Mouse (Mus musculus) neural tube, embryonic 15.5 days (tissue): ENCODE results near the gene Ephx1. TPM values are rescaled to one million over a fixed set of nuclear protein-coding genes. Genes with fewer than 3 reads are reported as not detected.
A peak's percentile ranks its signal among the peaks of the same experiment; 100 is the strongest.
"Not testable (repeated sequence)": the region's sequence is repeated elsewhere in the genome, so short reads cannot be mapped to it uniquely, and the experiment has no call there.

ENCODE experiments used
- ATAC-seq: fragments of 200-750 bp; cut with Nextera tagmentation; 2 replicates; pipeline ENCODE4 v1.8.0; 2017; ENCODE audit warnings: mild to moderate bottlenecking, moderate TSS enrichment, moderate library complexity; ENCODE audit not compliant: low FRiP score
- H3K27ac ChIP-seq: fragments of 300-500 bp; sonication (generic); replicated peaks from 2 replicates; pipeline ENCODE4 v1.5.1; 2015; ENCODE audit warnings: mild to moderate bottlenecking, inconsistent platforms
- H3K27me3 ChIP-seq: fragments of 300-500 bp; sonication (generic); replicated peaks from 2 replicates; pipeline ENCODE4 v1.6.1; 2015; ENCODE audit warnings: inconsistent platforms
- H3K36me3 ChIP-seq: fragments of 300-500 bp; sonication (generic); 2 replicates; pipeline ENCODE4 v1.6.1; 2015; ENCODE audit warnings: inconsistent platforms
- H3K4me1 ChIP-seq: fragments of 300-500 bp; sonication (generic); 2 replicates; pipeline ENCODE4 v1.6.1; 2015; ENCODE audit warnings: inconsistent platforms
- H3K4me2 ChIP-seq: fragments of 300-500 bp; sonication (generic); 2 replicates; pipeline ENCODE4 v1.6.1; 2015; ENCODE audit warnings: inconsistent platforms, mild to moderate bottlenecking, moderate library complexity
- H3K4me3 ChIP-seq: fragments of 300-500 bp; sonication (generic); replicated peaks from 2 replicates; pipeline ENCODE4 v1.5.1; 2015; ENCODE audit warnings: mild to moderate bottlenecking, inconsistent platforms
- H3K9ac ChIP-seq: fragments of 300-500 bp; sonication (generic); replicated peaks from 2 replicates; pipeline ENCODE4 v1.6.1; 2015; ENCODE audit warnings: mild to moderate bottlenecking, inconsistent platforms
- H3K9me3 ChIP-seq: fragments of 300-500 bp; sonication (generic); replicated peaks from 2 replicates; pipeline ENCODE4 v1.6.1; 2016; ENCODE audit warnings: inconsistent platforms
- WGBS: fragments of 180-500 bp; shearing (Covaris S2); methylation state at CpG from one replicate; pipeline ENCODE4 v1.1.7; 2015; ENCODE audit warnings: mixed read lengths; 5-methylcytosine and 5-hydroxymethylcytosine counted together
- polyA plus RNA-seq: library from polyadenylated mRNA; unstranded; fragments of >200 nt; fragmentation: Nextera tagmentation; extraction: Ambion mirVana; gene quantifications from 2 replicates; pipeline ENCODE4 v1.2.1, GENCODE M21; 2015

Ephx1 gene
- polyA plus RNA-seq, 1 experiment from 2014 or later: 7.6 TPM

- no peaks in the 10 kb centered on the region for H3K9me3 ChIP-seq
- ATAC-seq: no peak
- peaks cover 43% of the 10 kb centered on the region for H3K27me3 ChIP-seq
- peak overlapping the region; percentile 53 for H3K4me3 ChIP-seq
- no peak overlapping the region for H3K27ac ChIP-seq
- WGBS: 37% methylated on average over 11 of the region's 11 CpGs
- H3K36me3 ChIP-seq: no peaks in the 10 kb centered on the region
- peaks cover 25% of the 10 kb centered on the region for H3K4me1 ChIP-seq
- no peak overlapping the region for H3K9ac ChIP-seq
- peak overlapping the region; percentile 93 for H3K4me2 ChIP-seq
These were observed 77.6 kb downstream of the Ephx1 start for GRCm38 (mm10) chr1:180943032-180943644.

DNA sequence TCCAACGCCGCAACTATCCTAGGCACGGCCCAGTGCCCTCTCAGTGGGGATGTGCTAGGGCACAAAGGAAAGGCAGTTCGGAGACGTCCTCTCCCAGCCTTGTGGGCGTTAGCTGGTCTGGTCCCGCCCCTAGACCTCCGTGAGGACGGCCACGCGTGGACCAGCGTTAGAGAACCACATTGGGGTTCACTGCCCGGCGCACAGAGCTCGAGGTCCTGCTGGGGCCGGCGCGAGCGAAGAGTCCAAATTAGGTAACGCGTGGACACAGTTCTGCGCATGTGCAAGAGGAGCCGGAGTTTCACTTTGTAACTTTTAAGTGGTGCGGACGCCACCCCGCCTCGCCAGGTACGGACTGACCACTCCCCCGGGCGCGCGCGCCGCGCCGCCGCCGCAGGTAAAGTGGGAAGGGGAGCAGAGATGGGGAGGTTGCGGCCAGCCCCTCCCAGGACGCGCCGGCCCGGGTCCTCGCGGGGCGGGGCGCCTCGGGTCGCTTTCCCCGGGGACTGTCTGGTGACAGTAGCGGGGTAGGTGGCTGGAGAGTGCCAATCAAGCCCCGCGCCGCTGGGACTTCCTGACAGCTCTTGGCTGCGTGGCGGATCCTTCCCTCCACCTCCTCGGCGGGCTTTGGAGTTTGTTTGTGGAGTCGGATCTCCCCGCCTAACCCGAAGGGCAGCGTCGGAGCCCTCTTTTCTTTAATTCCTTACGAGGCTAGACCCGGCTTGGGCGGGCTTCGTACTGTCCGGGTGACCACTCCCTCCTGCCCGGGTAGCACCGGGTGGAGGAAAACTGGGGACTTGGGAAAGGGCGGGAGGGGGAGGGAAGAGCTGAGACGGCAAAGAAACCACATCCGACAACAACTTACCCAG lies 78.3 kb downstream of the Ephx1 start, which contains the start of gene Tmem63a:
Tmem63a (plus strand) TSS at position 179 of the 866 bp plus-strand sequence.
- Histone ChIP-seq H3K27ac (no peak within 1 kb of the TSS; the same call in 1 of the 2 replicates), H3K4me2 (peak within 1 kb of the TSS; percentile 93), H3K27me3 (peaks cover 50% of the 10 kb centered on the region), H3K4me3 (peak within 1 kb of the TSS; percentile 53), H3K9ac (peak within 1 kb of the TSS; percentile 36), H3K9me3 (no peaks in the 10 kb centered on the region), H3K4me1 (peaks cover 25% of the 10 kb centered on the region), H3K36me3 (no peaks in the 10 kb centered on the region)
- under 1% methylated on average over 73 of the region's 73 CpGs for WGBS
- ATAC-seq: peak; percentile 42; the same call in 1 of the 2 replicates

GRCm38 (mm10) chr1:180941726-180942125 lies 79.0 kb downstream of the Ephx1 start:
- H3K4me1 ChIP-seq: peaks cover 28% of the 10 kb centered on the region
- 3% methylated on average over 18 of the region's 18 CpGs for WGBS
- no peak for ATAC-seq
- H3K4me3 ChIP-seq: peak overlapping the region; percentile 53
- no peaks in the 10 kb centered on the region for H3K36me3 ChIP-seq
- H3K27me3 ChIP-seq: peaks cover 52% of the 10 kb centered on the region
- H3K4me2 ChIP-seq: peak overlapping the region; percentile 93
- H3K9me3 ChIP-seq: no peaks in the 10 kb centered on the region
- H3K9ac ChIP-seq: peak overlapping the region; percentile 36
- no peak overlapping the region for H3K27ac ChIP-seq

- 86% methylated on average over 7 of the region's 7 CpGs for WGBS
- Histone ChIP-seq H3K27ac (no peak overlapping the region), H3K9ac (no peak overlapping the region), H3K4me3 (no peak overlapping the region), H3K9me3 (no peaks in the 10 kb centered on the region), H3K4me2 (peak overlapping the region; percentile 93; the same call in 1 of the 2 replicates), H3K27me3 (peaks cover 57% of the 10 kb centered on the region), H3K4me1 (peaks cover 25% of the 10 kb centered on the region), H3K36me3 (no peaks in the 10 kb centered on the region)
- no peak for ATAC-seq
These were observed 79.8 kb downstream of the Ephx1 start for GRCm38 (mm10) chr1:180940776-180941460.

DNA sequence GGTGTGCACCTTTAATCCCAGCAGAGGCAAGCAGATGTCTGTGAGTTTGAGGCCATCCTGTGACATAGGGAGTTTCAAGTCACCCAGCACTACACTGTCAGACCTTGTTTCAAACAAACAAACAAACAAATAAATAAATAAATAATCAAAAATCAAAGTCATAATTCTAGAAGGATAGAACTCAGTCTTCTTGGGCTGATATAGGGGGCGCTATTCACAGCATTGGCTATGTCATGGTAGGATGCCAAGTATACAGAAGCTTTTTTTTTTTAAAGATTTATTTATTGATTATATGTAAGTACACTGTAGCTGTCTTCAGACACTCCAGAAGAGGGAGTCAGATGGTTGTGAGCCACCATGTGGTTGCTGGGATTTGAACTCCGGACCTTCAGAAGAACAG lies 81.9 kb downstream of the Ephx1 start:
- not testable (repeated sequence) for H3K4me3 ChIP-seq, H3K4me2 ChIP-seq, H3K9ac ChIP-seq, H3K27ac ChIP-seq, H3K9me3 ChIP-seq, H3K36me3 ChIP-seq, ATAC-seq
- H3K27me3 ChIP-seq: peaks cover 69% of the 10 kb centered on the region
- H3K4me1 ChIP-seq: peaks cover 18% of the 10 kb centered on the region
- 78% methylated on average over 2 of the region's 2 CpGs for WGBS

DNA sequence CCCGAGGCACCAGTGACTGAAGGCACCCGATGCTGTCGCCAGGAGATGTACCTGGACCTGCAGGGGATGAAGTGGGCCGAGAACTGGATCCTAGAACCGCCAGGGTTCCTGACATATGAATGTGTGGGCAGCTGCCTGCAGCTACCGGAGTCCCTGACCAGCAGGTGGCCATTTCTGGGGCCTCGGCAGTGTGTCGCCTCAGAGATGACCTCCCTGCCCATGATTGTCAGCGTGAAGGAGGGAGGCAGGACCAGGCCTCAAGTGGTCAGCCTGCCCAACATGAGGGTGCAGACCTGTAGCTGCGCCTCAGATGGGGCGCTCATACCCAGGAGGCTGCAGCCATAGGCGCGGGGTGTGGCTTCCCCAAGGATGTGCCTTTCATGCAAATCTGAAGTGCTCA lies 83.1 kb downstream of the Ephx1 start:
- H3K27me3 ChIP-seq: peaks cover 66% of the 10 kb centered on the region
- ATAC-seq: not testable (repeated sequence)
- 25% methylated on average over 13 of the region's 13 CpGs for WGBS

GRCm38 (mm10) chr1:180936610-180937398 lies 83.9 kb downstream of the Ephx1 start:
- not testable (repeated sequence) for H3K27ac ChIP-seq, H3K9ac ChIP-seq, H3K9me3 ChIP-seq, ATAC-seq, H3K36me3 ChIP-seq, H3K4me1 ChIP-seq
- peaks cover 57% of the 10 kb centered on the region for H3K27me3 ChIP-seq
- H3K4me3 ChIP-seq: peak overlapping the region; percentile 14
- WGBS: 1% methylated on average over 38 of the region's 41 CpGs
- peak overlapping the region; percentile 47 for H3K4me2 ChIP-seq

More for the DNA sequence above, 83.1 kb downstream of the Ephx1 start:
- not testable (repeated sequence) for H3K9me3 ChIP-seq, H3K4me2 ChIP-seq, H3K9ac ChIP-seq, H3K36me3 ChIP-seq, H3K27ac ChIP-seq, H3K4me3 ChIP-seq
- peaks cover 16% of the 10 kb centered on the region for H3K4me1 ChIP-seq

DNA sequence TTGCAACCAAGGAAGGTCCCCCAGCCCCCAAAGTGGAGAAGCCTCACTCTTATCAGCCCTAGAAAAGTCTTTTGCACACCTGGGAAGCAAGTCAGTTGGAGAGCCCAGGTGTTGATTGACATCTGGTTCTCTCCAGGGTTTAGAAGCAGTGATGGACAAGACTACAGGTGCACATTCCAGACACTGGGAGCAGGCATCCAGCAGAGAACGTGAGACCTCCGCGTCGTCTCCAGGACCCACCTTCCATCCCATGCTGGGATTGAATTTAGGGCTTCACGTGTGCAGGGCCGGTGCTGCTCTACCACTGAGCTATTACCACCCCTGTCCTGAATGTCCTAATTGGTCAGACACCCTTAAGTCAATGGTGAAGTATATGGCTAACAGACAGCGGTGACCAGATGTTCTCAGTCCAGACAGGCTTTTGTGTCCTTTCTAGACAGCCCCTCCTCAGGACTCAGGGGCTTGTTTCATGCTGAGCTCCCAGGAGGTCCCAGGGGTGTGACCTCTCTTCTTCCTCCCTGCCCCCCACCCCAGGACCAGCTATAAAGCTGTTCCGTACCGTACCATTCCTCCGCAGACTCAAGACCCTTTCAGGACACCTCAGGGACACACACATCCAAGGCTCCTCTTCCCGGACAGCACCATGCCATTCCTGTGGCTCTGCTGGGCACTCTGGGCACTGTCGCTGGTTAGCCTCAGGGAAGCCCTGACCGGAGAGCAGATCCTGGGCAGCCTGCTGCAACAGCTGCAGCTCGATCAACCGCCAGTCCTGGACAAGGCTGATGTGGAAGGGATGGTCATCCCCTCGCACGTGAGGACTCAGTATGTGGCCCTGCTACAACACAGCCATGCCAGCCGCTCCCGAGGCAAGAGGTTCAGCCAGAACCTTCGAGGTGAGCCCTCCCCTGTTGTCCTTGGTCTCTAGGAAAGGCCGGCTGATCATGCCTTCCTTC lies 86.0 kb downstream of the Ephx1 start, which contains the start of gene Lefty1:
Lefty1 (plus strand) TSS at position 556 of the 953 bp plus-strand sequence.
- no peak within 1 kb of the TSS for H3K9ac ChIP-seq
- 0 out of 2 replicates have a peak, but pooled peaks cover 6% of the 10 kb centered on the region for H3K4me1 ChIP-seq
- H3K4me3 ChIP-seq: no peak within 1 kb of the TSS
- H3K27ac ChIP-seq: no peak within 1 kb of the TSS
- H3K9me3 ChIP-seq: no peaks in the 10 kb centered on the region
- 14% methylated on average over 21 of the region's 21 CpGs for WGBS
- peaks cover 42% of the 10 kb centered on the region for H3K27me3 ChIP-seq
- H3K36me3 ChIP-seq: no peaks in the 10 kb centered on the region
- H3K4me2 ChIP-seq: no peak within 1 kb of the TSS
- no peak for ATAC-seq

DNA sequence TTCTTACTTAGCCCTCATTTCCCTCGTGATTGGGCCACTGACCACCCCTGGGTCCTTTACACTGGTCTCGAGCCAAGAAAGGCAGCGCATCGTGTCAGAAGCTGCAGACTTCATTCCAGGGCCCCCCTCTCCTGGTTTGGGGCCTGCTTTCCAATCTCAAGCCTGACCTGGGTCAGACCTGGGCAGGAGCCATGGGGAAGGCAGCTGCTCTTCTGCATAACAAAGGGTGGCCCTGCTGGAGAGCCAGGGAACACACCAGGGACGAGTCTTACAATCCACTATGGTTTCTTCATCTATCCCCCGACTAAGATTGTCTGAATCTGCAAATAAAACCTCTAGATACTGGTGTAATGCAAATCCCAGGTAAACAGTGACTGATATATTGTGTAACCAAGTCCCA lies 87.0 kb downstream of the Ephx1 start:
- ATAC-seq: no peak
- no peak overlapping the region for H3K4me3 ChIP-seq
- peaks cover 42% of the 10 kb centered on the region for H3K27me3 ChIP-seq
- 0 out of 2 replicates have a peak, but pooled peaks cover 6% of the 10 kb centered on the region for H3K4me1 ChIP-seq
- no peak overlapping the region for H3K27ac ChIP-seq
- no peaks in the 10 kb centered on the region for H3K36me3 ChIP-seq
- 10% methylated on average over 6 of the region's 6 CpGs for WGBS
- no peak overlapping the region for H3K4me2 ChIP-seq
- no peak overlapping the region for H3K9ac ChIP-seq
- no peaks in the 10 kb centered on the region for H3K9me3 ChIP-seq

DNA sequence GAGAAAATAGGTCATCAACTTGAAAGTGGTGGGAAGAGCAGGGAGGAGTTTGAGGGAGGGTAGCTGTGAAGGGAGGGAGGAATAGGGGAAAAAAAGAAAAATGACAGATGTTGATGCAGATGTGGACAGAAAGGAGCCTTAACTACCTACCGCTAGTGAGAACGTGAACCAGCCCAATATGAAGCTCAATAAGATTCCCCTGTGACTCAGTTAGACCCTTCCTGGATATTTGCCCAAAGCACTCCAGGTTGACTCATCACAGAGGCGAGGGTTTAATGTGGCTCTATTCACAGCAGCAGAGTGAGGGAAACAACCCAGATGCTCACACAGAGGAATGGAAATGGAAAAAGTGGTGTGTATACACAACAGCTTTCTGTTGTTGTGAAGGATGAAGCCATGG lies 89.6 kb downstream of the Ephx1 start:
- Histone ChIP-seq H3K27me3 (peaks cover 29% of the 10 kb centered on the region), H3K27ac (no peak overlapping the region), H3K4me1 (no peaks in the 10 kb centered on the region), H3K4me2 (no peak overlapping the region), H3K4me3 (no peak overlapping the region), H3K36me3 (no peaks in the 10 kb centered on the region), H3K9ac (no peak overlapping the region), H3K9me3 (no peaks in the 10 kb centered on the region)
- 41% methylated on average over 3 of the region's 3 CpGs for WGBS
- ATAC-seq: no peak
